Mouse (Mus musculus) 3T3-L1 (cell line): ENCODE data around the gene Pdcd5.
A peak's percentile ranks its signal among the peaks of the same experiment; 100 is the strongest.

Experiments used
- DNase-seq: peaks from one replicate; pipeline ENCODE4 v3.0.0-alpha.2; 2015; ENCODE audit warnings: low read depth, low spot score

Gene Pdcd5

DNA sequence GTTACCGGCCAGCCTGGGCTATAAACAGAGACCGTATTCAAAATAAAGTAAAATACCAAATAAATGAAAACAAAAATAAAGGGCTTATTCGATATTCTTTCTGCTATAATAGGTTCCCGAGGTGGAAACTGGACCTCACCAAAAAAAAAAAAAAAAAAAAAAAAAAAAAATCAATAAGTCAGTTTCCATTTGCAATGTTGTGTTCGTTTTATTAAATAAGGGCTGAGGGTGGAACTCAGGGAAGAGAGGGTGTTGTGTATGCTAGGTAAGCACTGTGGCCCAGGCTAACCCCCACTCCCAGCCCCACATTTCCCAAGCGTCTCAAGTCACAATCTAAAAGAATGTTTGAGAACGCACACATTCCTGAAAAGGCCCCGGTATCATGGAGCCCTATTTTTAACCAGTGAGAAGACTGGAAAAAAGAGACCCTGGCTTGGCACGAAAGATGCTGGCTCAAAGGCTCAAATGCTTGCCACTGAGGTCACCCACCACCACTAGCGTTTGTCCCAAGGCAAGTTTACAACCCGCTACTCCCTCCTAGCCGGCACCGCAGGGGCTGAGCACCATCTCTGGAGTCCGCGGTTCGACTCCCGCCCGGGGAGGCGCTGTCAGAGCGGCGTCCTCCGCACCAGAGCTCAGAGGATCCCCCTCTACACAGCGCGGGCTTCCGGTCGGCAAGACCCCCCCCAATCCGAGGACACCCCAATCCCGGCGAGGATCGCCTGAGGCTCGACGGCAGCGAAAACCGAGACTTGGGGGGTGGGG, 822 bp downstream of the Pdcd5 start:
- DNase-seq = peak; percentile 21

DNA sequence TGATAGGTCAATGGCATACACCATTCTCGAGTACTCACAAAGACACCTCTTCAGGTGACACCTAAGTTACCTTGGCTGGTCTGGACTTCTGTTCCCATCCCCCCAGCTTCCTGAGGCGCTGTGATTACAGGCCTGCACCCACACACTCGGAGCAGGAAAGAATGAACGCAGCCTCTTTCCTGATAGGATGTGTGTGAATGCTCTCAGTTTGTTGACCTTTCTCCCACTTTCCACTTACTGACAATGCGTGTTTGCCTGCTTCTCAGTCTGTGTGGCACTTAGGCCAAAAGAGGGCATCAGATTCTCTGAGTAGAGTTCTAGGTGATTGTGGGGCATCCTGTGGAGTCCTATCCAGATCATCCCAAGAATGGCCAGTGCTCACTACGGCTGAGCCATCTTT, 7.2 kb downstream of the Pdcd5 start:
- no peak for DNase-seq

DNA sequence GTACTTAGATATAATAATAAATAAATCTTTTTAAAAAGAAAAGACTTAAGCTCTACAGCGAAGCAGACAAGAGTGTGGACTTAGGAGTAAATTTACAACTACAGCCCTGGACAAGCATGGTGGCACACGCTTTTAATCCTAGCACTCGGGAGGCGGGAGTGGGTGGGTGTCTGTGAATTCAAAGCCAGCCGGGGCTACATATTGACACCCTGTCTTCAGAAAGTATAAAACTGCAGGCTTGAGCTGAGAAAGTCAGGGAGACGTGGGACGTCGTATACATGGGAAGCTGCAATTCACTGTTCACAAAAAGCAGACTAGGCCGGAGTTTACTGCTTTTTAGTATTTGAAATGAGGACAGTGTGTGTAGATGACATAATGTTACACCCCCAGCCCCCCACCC, 10.4 kb downstream of the Pdcd5 start:
- no peak for DNase-seq

DNA sequence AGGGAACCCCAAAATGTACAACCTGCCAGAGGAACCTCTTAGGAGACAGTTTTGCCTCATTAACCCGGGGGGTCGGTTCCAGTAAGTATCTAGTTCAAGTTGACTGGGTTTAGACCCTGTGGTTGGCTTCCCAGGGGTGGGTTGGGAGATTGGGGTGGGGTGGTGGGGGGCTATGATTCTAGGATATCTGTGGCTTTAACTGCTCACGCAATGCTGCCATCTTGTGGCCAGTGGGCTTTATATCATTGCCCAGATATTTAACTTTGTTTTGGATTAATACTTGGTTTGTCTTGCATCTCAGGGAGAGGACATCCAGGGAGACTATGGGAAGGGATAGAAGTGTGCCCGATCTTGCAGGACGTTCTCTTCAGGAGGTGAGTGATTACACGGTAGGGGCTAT, 11.1 kb downstream of the Pdcd5 start:
- peak; percentile 42 for DNase-seq

DNA sequence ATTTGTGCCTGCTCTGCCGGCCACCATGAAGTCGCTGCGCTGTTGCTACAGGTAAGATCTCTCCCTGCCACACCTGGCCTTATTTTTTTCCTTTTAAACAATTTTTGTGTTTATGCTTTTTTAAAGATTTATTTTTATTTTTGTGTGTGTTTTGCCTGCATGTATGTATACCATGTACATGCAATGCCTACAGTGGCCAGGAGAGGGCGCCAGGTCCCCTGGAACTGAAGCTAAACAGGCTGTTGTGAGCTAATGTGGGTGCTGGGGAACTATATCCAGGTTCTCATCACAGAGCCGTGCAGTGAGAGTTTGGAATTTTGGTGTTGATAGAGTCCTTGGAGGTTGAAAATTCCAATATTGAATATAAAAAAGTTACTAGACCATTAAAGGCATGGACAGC, 18.8 kb downstream of the Pdcd5 start:
- DNase-seq = peak; percentile 58

DNA sequence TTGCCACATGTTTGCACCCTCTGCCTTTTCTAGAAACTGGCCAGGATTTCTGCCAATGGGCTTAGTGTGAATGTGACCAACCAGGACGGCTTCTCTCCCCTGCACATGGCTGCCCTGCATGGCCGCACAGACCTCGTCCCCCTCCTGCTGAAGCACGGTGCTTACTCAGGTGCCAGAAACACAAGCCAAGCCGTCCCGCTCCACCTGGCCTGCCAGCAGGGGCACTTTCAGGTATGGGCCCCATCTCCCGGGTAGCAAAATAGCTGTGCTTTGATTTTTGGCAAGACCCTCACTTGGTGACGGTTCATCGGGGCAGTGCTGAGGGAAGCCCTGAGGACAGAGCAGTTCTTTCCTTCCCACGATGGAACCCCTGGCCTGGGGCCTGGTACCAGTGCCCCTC, 19.9 kb downstream of the Pdcd5 start:
- DNase-seq = no peak

DNA sequence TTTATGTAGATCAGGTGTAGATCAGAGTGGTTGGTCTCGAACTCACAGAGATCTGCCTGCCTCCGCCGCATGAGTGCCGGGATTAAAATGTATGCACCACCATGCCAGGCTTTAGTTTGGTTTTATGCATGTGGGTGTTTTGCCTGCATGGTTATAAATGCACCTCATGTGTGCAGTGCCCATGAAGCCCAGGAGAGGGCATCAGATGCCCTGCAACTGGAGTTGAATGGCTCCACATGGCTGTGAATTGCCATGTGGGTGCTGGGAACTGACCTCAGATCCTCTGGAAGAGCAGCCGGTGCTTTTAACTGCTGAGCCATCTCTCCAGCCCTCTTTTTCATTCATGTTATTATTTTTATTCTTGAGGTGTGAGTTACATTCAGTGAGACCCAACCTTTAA, 21.3 kb downstream of the Pdcd5 start:
- DNase-seq = peak; percentile 9

DNA sequence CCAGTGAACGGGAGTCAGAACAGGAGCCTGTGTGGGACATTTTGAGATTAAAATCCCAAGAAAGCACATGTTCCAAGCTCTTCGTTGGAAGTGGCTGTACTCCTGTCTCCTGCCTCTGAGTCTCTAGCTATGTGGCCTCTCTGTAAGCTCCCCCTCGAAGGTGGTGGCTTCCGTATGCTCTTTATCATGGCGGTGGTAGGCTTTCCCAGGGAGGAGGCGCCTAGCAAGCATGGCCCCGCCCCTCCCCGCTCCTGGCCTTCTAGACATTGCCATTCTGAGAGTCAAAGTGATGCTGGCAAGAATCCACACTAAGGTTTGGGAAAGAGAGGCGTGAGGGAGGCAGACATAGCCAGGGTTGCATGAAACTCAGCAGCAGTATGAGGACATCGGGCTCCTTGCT, 24.7 kb downstream of the Pdcd5 start:
- no peak for DNase-seq

DNA sequence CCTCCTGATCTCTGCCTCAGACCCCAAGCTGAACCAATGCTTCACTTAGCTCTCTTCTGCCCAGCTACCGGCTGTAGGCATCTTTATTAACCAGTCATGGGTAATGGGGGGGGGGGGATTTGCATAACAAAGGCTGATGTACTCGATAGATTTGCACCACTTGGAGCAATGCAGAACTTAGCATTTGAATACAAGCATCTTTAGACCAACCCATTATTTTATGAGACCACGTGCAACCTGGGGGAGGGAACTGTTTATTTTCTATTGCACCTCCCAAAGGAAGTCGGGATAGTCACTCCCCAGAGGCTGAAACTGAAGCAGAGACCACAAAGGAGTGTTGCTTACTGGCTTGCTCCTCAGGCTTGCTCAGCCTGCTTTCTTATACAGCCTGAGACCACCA, 29.8 kb downstream of the Pdcd5 start:
- DNase-seq = no peak

DNA sequence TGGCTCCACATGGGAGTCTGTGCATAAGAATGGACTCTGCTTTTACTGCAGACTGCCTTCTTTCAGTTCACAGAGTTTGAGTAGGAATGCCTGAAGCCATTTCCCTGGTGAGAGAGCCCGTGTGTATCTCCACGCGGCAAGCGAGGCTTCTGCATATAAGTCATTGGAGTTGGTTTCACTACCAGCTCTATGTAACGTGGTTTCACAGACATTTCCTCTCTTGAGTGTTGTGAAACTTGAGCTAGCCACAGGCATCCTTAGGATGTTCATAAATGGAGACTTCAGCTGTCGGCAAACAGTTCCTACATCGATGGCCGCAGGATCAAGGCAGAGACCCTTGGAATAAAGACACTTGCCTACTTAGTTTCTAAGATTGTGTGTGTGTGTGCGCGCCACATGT, 38.1 kb downstream of the Pdcd5 start:
- DNase-seq = no peak

DNA sequence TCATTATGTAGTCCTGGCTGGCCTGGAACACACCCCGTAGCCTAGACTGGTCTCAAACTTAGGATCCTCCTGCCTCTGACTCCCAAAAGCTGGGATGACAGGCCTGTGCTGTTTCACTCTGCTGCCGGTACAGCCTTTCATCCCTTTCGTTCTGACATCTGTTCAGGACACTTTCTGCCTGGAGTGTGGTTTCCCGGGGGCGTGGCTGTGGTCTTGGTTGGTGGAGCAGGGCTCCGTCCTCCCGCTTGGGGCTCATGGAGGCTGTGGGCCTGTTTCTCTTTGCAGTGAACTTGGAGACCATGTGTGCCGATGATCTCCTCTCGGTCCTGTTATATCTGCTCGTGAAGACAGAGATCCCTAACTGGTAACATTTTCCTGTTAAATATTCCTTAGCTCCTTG, 40.5 kb downstream of the Pdcd5 start:
- no peak for DNase-seq

DNA sequence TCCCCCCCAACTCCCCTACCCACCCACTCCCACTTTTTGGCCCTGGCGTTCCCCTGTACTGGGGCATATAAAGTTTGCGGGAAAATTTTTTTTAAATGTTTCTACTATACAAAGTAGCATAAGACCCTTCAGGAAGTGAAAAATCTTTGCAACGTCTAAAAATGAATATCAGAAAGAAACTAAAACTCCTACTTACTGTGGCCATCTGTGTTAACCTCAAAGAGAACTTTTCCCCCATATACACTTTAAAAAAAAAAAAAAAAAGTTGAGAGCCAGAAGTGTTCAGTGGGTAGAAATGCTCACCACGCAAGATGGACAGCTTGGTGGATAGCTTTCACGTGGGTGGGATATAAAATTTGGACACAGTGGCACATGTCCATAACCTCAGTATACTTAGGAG, 44.6 kb downstream of the Pdcd5 start:
- DNase-seq = no peak

DNA sequence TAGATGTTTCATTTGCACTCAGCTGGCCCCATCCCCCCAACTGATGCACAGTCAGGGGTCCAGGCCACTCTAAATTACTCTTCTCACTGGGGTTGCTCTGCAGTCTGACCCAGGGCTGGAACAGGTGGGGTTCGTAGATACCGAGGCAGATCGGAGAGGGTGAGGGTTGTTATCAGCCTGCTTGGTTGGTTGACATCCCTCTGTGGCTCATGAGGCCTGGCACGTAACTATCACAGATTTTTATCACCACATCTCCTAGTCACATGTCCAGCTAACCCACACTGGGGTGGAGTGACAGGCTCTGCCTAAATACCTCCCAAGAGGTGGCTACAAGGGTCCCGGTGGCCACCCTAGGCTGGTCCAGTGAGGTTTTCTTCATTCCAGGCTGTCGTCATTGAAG, 46.2 kb downstream of the Pdcd5 start:
- DNase-seq = no peak

DNA sequence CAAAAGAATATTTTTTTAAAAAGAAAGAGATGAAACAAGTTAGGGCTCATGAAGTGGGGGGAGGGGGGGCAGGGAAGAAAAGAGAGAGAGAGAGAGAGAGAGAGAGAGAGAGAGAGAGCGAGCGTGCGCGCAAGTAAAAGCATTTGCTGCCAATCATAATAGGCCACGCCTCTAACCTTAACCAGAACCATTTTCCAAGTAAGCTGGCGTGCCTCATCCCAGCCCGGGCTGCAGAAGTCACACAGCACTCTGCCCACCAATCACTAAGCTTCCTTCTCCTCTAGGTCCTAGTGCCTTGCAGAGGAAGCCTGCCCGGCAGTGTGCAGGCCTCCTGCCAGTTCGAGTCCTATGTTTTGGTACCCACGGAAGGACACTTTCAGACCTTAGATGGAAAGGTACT, 47.3 kb downstream of the Pdcd5 start:
- DNase-seq = no peak

DNA sequence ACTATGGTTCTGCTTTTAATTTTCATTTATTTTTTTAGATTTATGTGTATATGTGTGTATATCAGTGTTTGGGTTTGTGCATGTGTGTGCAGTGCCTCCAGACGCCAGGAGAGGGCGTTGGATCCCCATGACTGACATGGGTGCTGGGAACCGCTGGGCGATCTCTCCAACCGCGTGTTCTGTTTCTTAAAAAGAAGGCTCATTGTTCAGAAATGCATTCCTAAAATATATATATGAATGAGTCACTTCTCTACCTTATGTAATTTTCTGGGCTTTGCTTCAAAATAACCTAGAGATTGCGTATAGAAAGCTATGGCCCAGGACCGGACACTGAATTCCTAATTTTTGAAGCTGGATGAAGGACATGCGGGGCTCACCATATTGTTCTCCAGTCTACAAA, 47.8 kb downstream of the Pdcd5 start:
- DNase-seq = peak; percentile 24

DNA sequence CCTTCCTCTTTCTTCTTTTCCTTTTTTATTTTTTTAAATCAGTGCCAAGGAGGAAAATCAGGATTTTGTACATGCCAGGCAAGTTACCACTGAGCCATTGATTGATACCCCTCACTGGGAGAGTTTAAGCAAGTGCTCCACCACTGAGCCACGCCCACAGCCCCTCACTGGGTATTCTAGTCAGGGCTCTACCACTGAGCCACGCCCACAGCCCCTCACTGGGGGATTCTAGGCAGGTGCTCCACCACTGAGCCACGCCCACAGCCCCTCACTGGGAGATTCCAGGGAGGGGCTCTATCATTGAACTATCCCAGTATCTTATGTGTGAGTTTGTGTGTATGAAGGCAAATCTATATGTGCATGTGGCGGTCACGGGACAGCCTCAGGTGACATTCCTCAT, 53.0 kb downstream of the Pdcd5 start:
- no peak for DNase-seq
